Mouse (Mus musculus): ENCODE measurements around the gene Mfsd6. TPM values are rescaled to one million over a fixed set of nuclear protein-coding genes. Genes with fewer than 3 reads are reported as not detected.
A peak's percentile ranks its signal among the peaks of the same experiment; 100 is the strongest.

Mfsd6 gene
- total and polyA plus RNA-seq, 3 experiments = 0.05 to 5.0 TPM; not detected in 1

GRCm38 (mm10) chr1:52630937-52631299, 96.3 kb downstream of the Mfsd6 start:
- Histone ChIP-seq H3K9me3 (replicated peaks) (no peaks in the 10 kb centered on the region), H3K27me3 (ENCODE audit: insufficient read depth, low read length) (no peaks in the 10 kb centered on the region), H3K36me3 (replicated peaks) (peaks cover 17% of the 10 kb centered on the region), H3K4me3 (ENCODE audit: low read depth, low read length) (peak overlapping the region; percentile 84), H3K4me1 (ENCODE audit: insufficient read depth, low read depth, low read length) (peaks cover 18% of the 10 kb centered on the region)
- TF ChIP-seq GATA2 (IDR thresholded peaks at IDR 0.05; ENCODE audit: borderline replicate concordance, low read depth, low read length) (no peak), GATA1 (IDR thresholded peaks at IDR 0.05; ENCODE audit: borderline replicate concordance, low read length) (no peak), POLR2AphosphoS5 (IDR thresholded peaks at IDR 0.05; ENCODE audit: insufficient replicate concordance, low read depth, low read length) (no peak), CTCF (IDR thresholded peaks at IDR 0.05; ENCODE audit: low read depth, low read length) (no peak), TAL1 (conservative IDR thresholded peaks at IDR 0.05; ENCODE audit: low read depth, low read length) (no peak)
- peak; percentile 71 for DNase-seq (ENCODE audit: low spot score)
- ATAC-seq (ENCODE audit: extremely low read depth, insufficient number of reproducible peaks, low FRiP score, poor library complexity, severe bottlenecking) = peak; percentile 37

GRCm38 (mm10) chr1:52630248-52630936, 96.9 kb downstream of the Mfsd6 start, which contains the start of gene Nemp2:
Gene Nemp2, plus strand, starts transcription at chr1:52630703.
- peaks cover 14% of the 10 kb centered on the region for H3K36me3 ChIP-seq (replicated peaks)
- TF ChIP-seq GATA2 (IDR thresholded peaks at IDR 0.05; ENCODE audit: borderline replicate concordance, low read depth, low read length) = no peak
- no peak for TF ChIP-seq POLR2AphosphoS5 (IDR thresholded peaks at IDR 0.05; ENCODE audit: insufficient replicate concordance, low read depth, low read length)
- TF ChIP-seq CTCF (IDR thresholded peaks at IDR 0.05; ENCODE audit: low read depth, low read length) = peak; percentile 90
- TF ChIP-seq GATA1 (IDR thresholded peaks at IDR 0.05; ENCODE audit: borderline replicate concordance, low read length) = no peak
- no peak for TF ChIP-seq TAL1 (conservative IDR thresholded peaks at IDR 0.05; ENCODE audit: low read depth, low read length)
- H3K27me3 ChIP-seq (ENCODE audit: insufficient read depth, low read length) = no peaks in the 10 kb centered on the region
- peak within 1 kb of the TSS; percentile 84 for H3K4me3 ChIP-seq (ENCODE audit: low read depth, low read length)
- peaks cover 18% of the 10 kb centered on the region for H3K4me1 ChIP-seq (ENCODE audit: insufficient read depth, low read depth, low read length)
- ATAC-seq (ENCODE audit: extremely low read depth, insufficient number of reproducible peaks, low FRiP score, poor library complexity, severe bottlenecking) (peak; percentile 81), DNase-seq (ENCODE audit: low spot score) (peak; percentile 97)
- H3K9me3 ChIP-seq (replicated peaks) = no peaks in the 10 kb centered on the region

GRCm38 (mm10) chr1:52620442-52620841, 106.8 kb downstream of the Mfsd6 start:
- Histone ChIP-seq H3K4me3 (ENCODE audit: low read depth, low read length) (no peak overlapping the region), H3K36me3 (replicated peaks) (no peaks in the 10 kb centered on the region), H3K9me3 (replicated peaks) (peaks cover 2% of the 10 kb centered on the region; the same call in 1 of the 2 replicates), H3K4me1 (ENCODE audit: insufficient read depth, low read depth, low read length) (peaks cover 3% of the 10 kb centered on the region; the same call in 1 of the 2 replicates), H3K27me3 (ENCODE audit: insufficient read depth, low read length) (0 out of 2 replicates have a peak, but pooled peaks cover 2% of the 10 kb centered on the region)
- DNase-seq (ENCODE audit: low spot score) = no peak
- TF ChIP-seq GATA2 (IDR thresholded peaks at IDR 0.05; ENCODE audit: borderline replicate concordance, low read depth, low read length) = no peak
- TF ChIP-seq CTCF (IDR thresholded peaks at IDR 0.05; ENCODE audit: low read depth, low read length) = no peak
- TF ChIP-seq GATA1 (IDR thresholded peaks at IDR 0.05; ENCODE audit: borderline replicate concordance, low read length) = no peak
- TF ChIP-seq TAL1 (conservative IDR thresholded peaks at IDR 0.05; ENCODE audit: low read depth, low read length) = no peak
- no peak for TF ChIP-seq POLR2AphosphoS5 (IDR thresholded peaks at IDR 0.05; ENCODE audit: insufficient replicate concordance, low read depth, low read length)
- ATAC-seq (ENCODE audit: extremely low read depth, insufficient number of reproducible peaks, low FRiP score, poor library complexity, severe bottlenecking) = no peak

- no peak for ATAC-seq (ENCODE audit: extremely low read depth, insufficient number of reproducible peaks, low FRiP score, poor library complexity, severe bottlenecking)
- Histone ChIP-seq H3K36me3 (replicated peaks) (no peaks in the 10 kb centered on the region), H3K27me3 (ENCODE audit: insufficient read depth, low read length) (0 out of 2 replicates have a peak, but pooled peaks cover 2% of the 10 kb centered on the region), H3K4me3 (ENCODE audit: low read depth, low read length) (no peak overlapping the region), H3K4me1 (ENCODE audit: insufficient read depth, low read depth, low read length) (no peaks in the 10 kb centered on the region), H3K9me3 (replicated peaks) (peaks cover 2% of the 10 kb centered on the region; the same call in 1 of the 2 replicates)
- TF ChIP-seq GATA2 (IDR thresholded peaks at IDR 0.05; ENCODE audit: borderline replicate concordance, low read depth, low read length) = no peak
- no peak for TF ChIP-seq GATA1 (IDR thresholded peaks at IDR 0.05; ENCODE audit: borderline replicate concordance, low read length)
- TF ChIP-seq CTCF (IDR thresholded peaks at IDR 0.05; ENCODE audit: low read depth, low read length) = no peak
- TF ChIP-seq POLR2AphosphoS5 (IDR thresholded peaks at IDR 0.05; ENCODE audit: insufficient replicate concordance, low read depth, low read length) = no peak
- no peak for TF ChIP-seq TAL1 (conservative IDR thresholded peaks at IDR 0.05; ENCODE audit: low read depth, low read length)
- DNase-seq (ENCODE audit: low spot score) = no peak
Measured at GRCm38 (mm10) chr1:52618217-52618616, 109.0 kb downstream of the Mfsd6 start.

DNA sequence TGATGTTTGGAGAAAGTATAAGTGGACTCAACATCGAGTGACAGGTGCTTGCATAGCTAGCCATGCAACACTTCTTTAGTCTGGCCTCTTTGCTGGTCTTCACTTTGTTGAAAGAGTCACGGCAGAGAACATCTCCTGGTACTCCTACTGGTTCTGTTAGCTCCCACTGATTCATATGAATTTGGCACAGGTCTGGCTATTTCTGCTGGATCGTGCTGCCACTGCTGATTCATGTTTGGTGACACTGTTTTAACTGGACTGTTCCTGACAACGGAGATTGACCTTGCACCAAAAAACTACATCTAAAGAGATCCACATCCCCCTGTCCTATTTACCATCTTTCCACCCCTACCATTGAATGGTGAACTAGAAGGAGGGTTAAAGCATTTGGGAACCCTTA, 118.8 kb downstream of the Mfsd6 start:
- no peak for ATAC-seq (ENCODE audit: extremely low read depth, insufficient number of reproducible peaks, low FRiP score, poor library complexity, severe bottlenecking)
- DNase-seq (ENCODE audit: low spot score) = no peak
- no peaks in the 10 kb centered on the region for H3K36me3 ChIP-seq (replicated peaks)

DNA sequence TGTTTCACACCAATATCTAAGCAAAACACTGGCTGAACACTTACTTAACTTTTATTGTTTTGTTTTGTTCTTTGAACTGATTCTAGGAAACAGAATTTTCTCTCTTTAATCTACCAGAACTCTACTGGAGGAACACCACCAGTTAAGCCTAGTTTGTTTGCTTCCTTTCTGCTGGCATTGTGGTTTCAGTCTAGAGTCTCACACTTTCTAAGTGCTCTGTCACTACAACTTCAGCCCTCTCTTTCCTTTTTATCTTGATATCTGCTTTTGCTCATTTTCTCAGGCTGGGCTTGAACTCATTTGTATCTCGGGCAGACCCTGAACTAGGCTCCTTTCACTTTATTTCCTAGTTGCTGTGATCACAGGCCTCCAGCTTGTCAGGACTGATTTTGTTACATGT, 119.6 kb downstream of the Mfsd6 start:
- Histone ChIP-seq H3K36me3 (replicated peaks) (no peaks in the 10 kb centered on the region), H3K9me3 (replicated peaks) (peaks cover 2% of the 10 kb centered on the region; the same call in 1 of the 2 replicates), H3K4me3 (ENCODE audit: low read depth, low read length) (no peak overlapping the region), H3K27me3 (ENCODE audit: insufficient read depth, low read length) (no peaks in the 10 kb centered on the region), H3K4me1 (ENCODE audit: insufficient read depth, low read depth, low read length) (no peaks in the 10 kb centered on the region)
- ATAC-seq (ENCODE audit: extremely low read depth, insufficient number of reproducible peaks, low FRiP score, poor library complexity, severe bottlenecking) (no peak), DNase-seq (ENCODE audit: low spot score) (no peak)
- TF ChIP-seq GATA2 (IDR thresholded peaks at IDR 0.05; ENCODE audit: borderline replicate concordance, low read depth, low read length) (no peak), TAL1 (conservative IDR thresholded peaks at IDR 0.05; ENCODE audit: low read depth, low read length) (no peak), GATA1 (IDR thresholded peaks at IDR 0.05; ENCODE audit: borderline replicate concordance, low read length) (no peak), CTCF (IDR thresholded peaks at IDR 0.05; ENCODE audit: low read depth, low read length) (no peak), POLR2AphosphoS5 (IDR thresholded peaks at IDR 0.05; ENCODE audit: insufficient replicate concordance, low read depth, low read length) (no peak)

More for the DNA sequence above, 118.8 kb downstream of the Mfsd6 start:
- no peak overlapping the region for H3K4me3 ChIP-seq (ENCODE audit: low read depth, low read length)
- H3K27me3 ChIP-seq (ENCODE audit: insufficient read depth, low read length) = no peaks in the 10 kb centered on the region
- no peak for TF ChIP-seq CTCF (IDR thresholded peaks at IDR 0.05; ENCODE audit: low read depth, low read length)
- no peak for TF ChIP-seq GATA2 (IDR thresholded peaks at IDR 0.05; ENCODE audit: borderline replicate concordance, low read depth, low read length)
- no peak for TF ChIP-seq GATA1 (IDR thresholded peaks at IDR 0.05; ENCODE audit: borderline replicate concordance, low read length)
- no peak for TF ChIP-seq TAL1 (conservative IDR thresholded peaks at IDR 0.05; ENCODE audit: low read depth, low read length)
- no peak for TF ChIP-seq POLR2AphosphoS5 (IDR thresholded peaks at IDR 0.05; ENCODE audit: insufficient replicate concordance, low read depth, low read length)
- H3K9me3 ChIP-seq (replicated peaks) = peaks cover 2% of the 10 kb centered on the region; the same call in 1 of the 2 replicates
- H3K4me1 ChIP-seq (ENCODE audit: insufficient read depth, low read depth, low read length) = no peaks in the 10 kb centered on the region

Other genes starting within 250 kb of the Mfsd6 start
- gene Nab1, start 226.8 kb downstream of the Mfsd6 start, total RNA-seq (2014; fragmentation: Nextera tagmentation) = 34.8 and 35.1 TPM in 2 replicates
- 13.0 and 17.5 TPM in 2 replicates for gene Nab1, start 226.8 kb downstream of the Mfsd6 start, total RNA-seq (2017)
- 11.5 and 13.4 TPM in 2 replicates for gene Nab1, start 226.8 kb downstream of the Mfsd6 start, polyA plus RNA-seq (2012)
- gene Nemp2, start 96.8 kb downstream of the Mfsd6 start, total RNA-seq (2014; fragmentation: Nextera tagmentation) = 13.2 and 23.2 TPM in 2 replicates
- 17.4 and 21.3 TPM in 2 replicates for gene Nemp2, start 96.8 kb downstream of the Mfsd6 start, total RNA-seq (2017)
- gene Nemp2, start 96.8 kb downstream of the Mfsd6 start, polyA plus RNA-seq (2012) = 1.1 TPM in 2 replicates
- gene Inpp1, start 90.2 kb upstream of the Mfsd6 start, total RNA-seq (2014; fragmentation: Nextera tagmentation) = not detected in 2 replicates
- gene Inpp1, start 90.2 kb upstream of the Mfsd6 start, total RNA-seq (2017) = 0.46 and 0.55 TPM in 2 replicates
- gene Inpp1, start 90.2 kb upstream of the Mfsd6 start, polyA plus RNA-seq (2012) = not detected in 2 replicates
- gene Hibch, start 117.5 kb upstream of the Mfsd6 start, total RNA-seq (2014; fragmentation: Nextera tagmentation) = 61.8 and 71.6 TPM in 2 replicates
- gene Hibch, start 117.5 kb upstream of the Mfsd6 start, total RNA-seq (2017) = 70.7 and 88.6 TPM in 2 replicates
- gene Hibch, start 117.5 kb upstream of the Mfsd6 start, polyA plus RNA-seq (2012) = 1.3 and 1.8 TPM in 2 replicates